Mouse (Mus musculus) neural tube, embryonic 13.5 days (tissue): Measurements from ENCODE around the gene Zg16. TPM values are rescaled to one million over a fixed set of nuclear protein-coding genes. Genes with fewer than 3 reads are reported as not detected.

Source experiments
- ATAC-seq: fragments of 200-750 bp; cut with Nextera tagmentation; 2 replicates; pipeline ENCODE4 v1.8.0; 2017; ENCODE audit warnings: low read depth, mild to moderate bottlenecking, moderate TSS enrichment, moderate library complexity
- H3K27ac ChIP-seq: fragments of 300-500 bp; sonication (generic); replicated peaks from 2 replicates; pipeline ENCODE4 v1.5.1; 2015; ENCODE audit warnings: moderate library complexity, mild to moderate bottlenecking, inconsistent platforms
- H3K27me3 ChIP-seq: fragments of 300-500 bp; sonication (generic); 2 replicates; pipeline ENCODE4 v1.6.1; 2015; ENCODE audit warnings: mild to moderate bottlenecking, inconsistent platforms
- H3K36me3 ChIP-seq: fragments of 300-500 bp; sonication (generic); 2 replicates; pipeline ENCODE4 v1.6.1; 2015; ENCODE audit warnings: mild to moderate bottlenecking, inconsistent platforms
- H3K4me1 ChIP-seq: fragments of 300-500 bp; sonication (generic); replicated peaks from 2 replicates; pipeline ENCODE4 v1.6.1; 2015; ENCODE audit warnings: inconsistent platforms
- H3K4me2 ChIP-seq: fragments of 300-500 bp; sonication (generic); 2 replicates; pipeline ENCODE4 v1.6.1; 2015; ENCODE audit warnings: inconsistent platforms, mild to moderate bottlenecking, moderate library complexity
- H3K4me3 ChIP-seq: fragments of 300-500 bp; sonication (generic); 2 replicates; pipeline ENCODE4 v1.5.1; 2015; ENCODE audit warnings: mild to moderate bottlenecking, inconsistent platforms
- H3K9ac ChIP-seq: fragments of 300-500 bp; sonication (generic); 2 replicates; pipeline ENCODE4 v1.6.1; 2015; ENCODE audit warnings: moderate library complexity, mild to moderate bottlenecking, inconsistent platforms
- H3K9me3 ChIP-seq: fragments of 300-500 bp; sonication (generic); 2 replicates; pipeline ENCODE4 v1.6.1; 2016; ENCODE audit warnings: inconsistent platforms
- WGBS: fragments of 180-500 bp; shearing (Covaris S2); methylation state at CpG from one replicate; pipeline ENCODE4 v1.1.7; 2015; 5-methylcytosine and 5-hydroxymethylcytosine counted together
- microRNA-seq: library from miRNA; unstranded; fragments of <30 nt; microRNA quantifications from one replicate; pipeline ENCODE4, GENCODE M21; 2016
- polyA plus RNA-seq: library from polyadenylated mRNA; unstranded; fragments of >200 nt; fragmentation: Nextera tagmentation; extraction: Ambion mirVana; gene quantifications from 2 replicates; pipeline ENCODE4 v1.2.1, GENCODE M21; 2015

The Zg16 gene
- polyA plus RNA-seq, 1 experiment from 2014 or later, result not detected

DNA sequence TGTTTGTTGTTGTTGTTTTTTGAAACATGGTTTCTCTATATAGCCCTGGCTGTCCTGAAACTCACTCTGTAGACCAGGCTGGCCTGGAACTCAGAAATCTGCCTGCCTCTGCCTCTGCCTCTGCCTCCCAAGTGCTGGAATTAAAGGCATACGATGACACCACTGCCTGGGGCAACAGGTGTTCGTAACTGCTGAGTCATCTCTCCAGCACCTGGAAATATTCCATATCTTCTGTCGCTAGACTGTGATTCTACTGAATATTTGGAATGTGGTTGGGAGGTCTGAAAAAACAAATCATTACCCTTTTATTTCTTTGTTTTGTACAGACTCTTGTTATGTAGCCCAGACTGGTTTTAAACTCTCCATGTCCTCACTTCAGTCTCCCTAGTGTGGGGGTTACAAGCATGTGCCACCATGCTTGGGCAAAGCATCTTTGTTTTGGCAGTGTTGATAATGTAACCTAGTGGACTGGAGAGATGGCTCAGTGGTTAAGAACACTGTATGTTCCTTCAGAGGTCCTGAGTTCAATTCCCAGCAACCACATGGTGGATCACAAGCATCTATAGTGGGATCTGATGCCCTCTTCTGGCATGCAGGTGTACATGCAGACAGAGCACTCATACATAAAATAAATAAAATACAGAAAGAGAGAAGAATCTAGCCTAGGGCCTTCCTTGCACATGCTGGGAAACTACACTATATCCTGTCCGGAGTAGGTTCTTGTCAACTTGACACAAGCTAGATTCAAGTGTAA is 82.8 kb downstream of the Zg16 start:
- 91% methylated on average over 4 of the region's 4 CpGs for WGBS
- ATAC-seq, result no peak
- peaks cover 13% of the 10 kb centered on the region; the same call in 1 of the 2 replicates for H3K4me1 ChIP-seq

DNA sequence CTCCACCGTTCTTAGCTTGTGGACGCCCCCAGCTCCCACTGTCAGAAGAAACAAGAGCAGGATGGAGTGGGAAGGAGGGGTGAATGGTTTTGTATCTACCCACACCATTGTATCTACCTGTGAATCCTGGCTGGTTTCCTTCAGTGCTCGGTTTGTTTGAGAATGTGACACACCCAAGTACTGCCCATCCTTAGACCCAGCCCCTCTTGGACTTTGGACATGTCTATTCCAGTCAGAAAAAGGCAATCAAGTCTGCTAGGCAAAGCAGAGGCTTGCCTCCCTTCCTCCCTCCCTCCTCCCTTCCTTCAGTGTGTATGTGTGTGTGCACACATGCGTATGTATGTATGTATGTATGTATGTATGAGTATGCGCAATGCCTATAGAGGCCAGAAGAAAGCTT is 83.5 kb downstream of the Zg16 start:
- H3K4me1 ChIP-seq, result peaks cover 6% of the 10 kb centered on the region; the same call in 1 of the 2 replicates
- no peak overlapping the region for H3K27ac ChIP-seq
- H3K4me3 ChIP-seq, result no peak overlapping the region
- 87% methylated on average over 5 of the region's 5 CpGs for whole genome bisulfite sequencing
- no peaks in the 10 kb centered on the region for H3K9me3 ChIP-seq
- H3K36me3 ChIP-seq, result no peaks in the 10 kb centered on the region
- no peak overlapping the region for H3K9ac ChIP-seq
- no peak for ATAC-seq
- no peaks in the 10 kb centered on the region for H3K27me3 ChIP-seq
- H3K4me2 ChIP-seq, result no peak overlapping the region

More for the DNA sequence above, 82.8 kb downstream of the Zg16 start:
- Histone ChIP-seq H3K4me3 (no peak overlapping the region), H3K27ac (no peak overlapping the region), H3K9me3 (no peaks in the 10 kb centered on the region), H3K4me2 (no peak overlapping the region), H3K9ac (no peak overlapping the region), H3K36me3 (no peaks in the 10 kb centered on the region), H3K27me3 (no peaks in the 10 kb centered on the region)

Small RNA genes within 50 kb of the gene (microRNA-seq; reads per million reads assigned to microRNA genes)
- not detected for gene Gm44343

Other genes with a start within 250 kb of the Zg16 start
- 8.2 and 9.5 TPM in 2 replicates for gene Doc2a, start 239.9 kb downstream of the Zg16 start, polyA plus RNA-seq
- 19.0 and 19.9 TPM in 2 replicates for gene Hirip3, start 225.4 kb downstream of the Zg16 start, polyA plus RNA-seq
- gene Ino80e, start 225.0 kb downstream of the Zg16 start, polyA plus RNA-seq, result 74.3 and 79.1 TPM in 2 replicates
- gene Taok2, start 202.6 kb downstream of the Zg16 start, polyA plus RNA-seq, result 48.7 and 50.5 TPM in 2 replicates
- 25.3 and 25.7 TPM in 2 replicates for gene Tmem219, start 164.4 kb downstream of the Zg16 start, polyA plus RNA-seq
- gene Kctd13, start 158.4 kb downstream of the Zg16 start, polyA plus RNA-seq, result 94.3 and 99.3 TPM in 2 replicates
- gene Asphd1, start 137.7 kb downstream of the Zg16 start, polyA plus RNA-seq, result 5.6 and 6.6 TPM in 2 replicates
- 34.7 and 35.1 TPM in 2 replicates for gene Sez6l2, start 136.8 kb downstream of the Zg16 start, polyA plus RNA-seq
- 121 and 124 TPM in 2 replicates for gene Cdipt, start 111.4 kb downstream of the Zg16 start, polyA plus RNA-seq
- gene Cdiptos, start 111.2 kb downstream of the Zg16 start, polyA plus RNA-seq, result 1.2 and 1.4 TPM in 2 replicates
- 6.6 and 7.2 TPM in 2 replicates for gene Mvp, start 72.7 kb downstream of the Zg16 start, polyA plus RNA-seq
- gene Pagr1b, start 70.8 kb downstream of the Zg16 start, polyA plus RNA-seq, result 0.50 and 0.61 TPM in 2 replicates
- 49.5 and 50.4 TPM in 2 replicates for gene Pagr1a, start 70.0 kb downstream of the Zg16 start, polyA plus RNA-seq
- 47.8 and 81.0 TPM in 2 replicates for gene Gm42742, start 66.2 kb downstream of the Zg16 start, polyA plus RNA-seq
- 22.0 TPM in 2 replicates for gene Prrt2, start 66.1 kb downstream of the Zg16 start, polyA plus RNA-seq
- 71.7 and 72.1 TPM in 2 replicates for gene Maz, start 60.3 kb downstream of the Zg16 start, polyA plus RNA-seq
- 22.8 and 31.5 TPM in 2 replicates for gene Kif22, start 44.9 kb downstream of the Zg16 start, polyA plus RNA-seq
- 1.0 and 2.4 TPM in 2 replicates for gene AI467606, start 4.0 kb upstream of the Zg16 start, polyA plus RNA-seq
- gene Qprt, start 34.9 kb upstream of the Zg16 start, polyA plus RNA-seq, result 0.63 and 1.4 TPM in 2 replicates
- gene Spn, start 50.5 kb upstream of the Zg16 start, polyA plus RNA-seq, result 0.08 and 0.10 TPM in 2 replicates
- 78.7 and 80.0 TPM in 2 replicates for gene Cd2bp2, start 108.7 kb upstream of the Zg16 start, polyA plus RNA-seq
- gene Tbc1d10b, start 121.1 kb upstream of the Zg16 start, polyA plus RNA-seq, result 32.3 and 32.9 TPM in 2 replicates
- gene Mylpf, start 121.6 kb upstream of the Zg16 start, polyA plus RNA-seq, result 27.7 and 63.1 TPM in 2 replicates
- 54.7 and 58.0 TPM in 2 replicates for gene Zfp553, start 145.7 kb upstream of the Zg16 start, polyA plus RNA-seq
- gene Sept1, start 145.8 kb upstream of the Zg16 start, polyA plus RNA-seq, result 16.2 and 23.7 TPM in 2 replicates
- 55.0 and 62.4 TPM in 2 replicates for gene Zfp771, start 156.9 kb upstream of the Zg16 start, polyA plus RNA-seq
- 102 and 110 TPM in 2 replicates for gene Dctpp1, start 173.4 kb upstream of the Zg16 start, polyA plus RNA-seq
- 61.4 and 65.2 TPM in 2 replicates for gene Sephs2, start 186.7 kb upstream of the Zg16 start, polyA plus RNA-seq
- 0.31 and 0.41 TPM in 2 replicates for gene Itgal, start 208.9 kb upstream of the Zg16 start, polyA plus RNA-seq